Mouse (Mus musculus): Measurements from ENCODE around the gene Nuak2. TPM values are rescaled to one million over a fixed set of nuclear protein-coding genes. Genes with fewer than 3 reads are reported as not detected.

The Nuak2 gene
- polyA plus RNA-seq, 1 experiment from 2014 or later: 15.4 TPM

- Histone ChIP-seq H3K27ac (ENCODE audit: low read depth) (no peak overlapping the region), H3K4me3 (ENCODE audit: low read depth, low read length) (no peak overlapping the region), H3K9ac (no peak overlapping the region), H3K4me1 (ENCODE audit: insufficient read depth) (no peaks in the 10 kb centered on the region), H3K4me2 (no peak overlapping the region), H3K27me3 (ENCODE audit: insufficient read depth, low read length) (no peaks in the 10 kb centered on the region), H3K9me3 (ENCODE audit: low read depth, low read length) (no peaks in the 10 kb centered on the region), H3K36me3 (ENCODE audit: insufficient read depth) (no peaks in the 10 kb centered on the region)
- TF ChIP-seq CTCF (IDR thresholded peaks at IDR 0.05; ENCODE audit: low read depth): no peak
- no peak for ATAC-seq (ENCODE audit: insufficient read depth)
- no peak for DNase-seq
- WGBS: 40% methylated on average over 8 of the region's 8 CpGs
Measured at GRCm38 (mm10) chr1:132281523-132282176, 34.3 kb upstream of the Nuak2 start.

- WGBS: 91% methylated on average over 2 of the region's 2 CpGs
- TF ChIP-seq CTCF (IDR thresholded peaks at IDR 0.05; ENCODE audit: low read depth): no peak
- Histone ChIP-seq H3K9ac (no peak overlapping the region), H3K27ac (ENCODE audit: low read depth) (no peak overlapping the region), H3K4me3 (ENCODE audit: low read depth, low read length) (no peak overlapping the region), H3K4me2 (no peak overlapping the region), H3K9me3 (ENCODE audit: low read depth, low read length) (no peaks in the 10 kb centered on the region), H3K4me1 (ENCODE audit: insufficient read depth) (no peaks in the 10 kb centered on the region), H3K36me3 (ENCODE audit: insufficient read depth) (no peaks in the 10 kb centered on the region), H3K27me3 (ENCODE audit: insufficient read depth, low read length) (no peaks in the 10 kb centered on the region)
- ATAC-seq (ENCODE audit: insufficient read depth): no peak
- no peak for DNase-seq
Measured at GRCm38 (mm10) chr1:132282177-132282536, 33.8 kb upstream of the Nuak2 start.

GRCm38 (mm10) chr1:132283018-132283417 is 32.9 kb upstream of the Nuak2 start:
- Histone ChIP-seq H3K4me2 (no peak overlapping the region), H3K4me1 (ENCODE audit: insufficient read depth) (no peaks in the 10 kb centered on the region), H3K9ac (no peak overlapping the region), H3K4me3 (ENCODE audit: low read depth, low read length) (no peak overlapping the region), H3K27me3 (ENCODE audit: insufficient read depth, low read length) (no peaks in the 10 kb centered on the region), H3K36me3 (ENCODE audit: insufficient read depth) (no peaks in the 10 kb centered on the region), H3K9me3 (ENCODE audit: low read depth, low read length) (no peaks in the 10 kb centered on the region), H3K27ac (ENCODE audit: low read depth) (no peak overlapping the region)
- no peak for ATAC-seq (ENCODE audit: insufficient read depth)
- no peak for TF ChIP-seq CTCF (IDR thresholded peaks at IDR 0.05; ENCODE audit: low read depth)
- DNase-seq: no peak
- WGBS: 75% methylated on average over 13 of the region's 13 CpGs

GRCm38 (mm10) chr1:132286735-132287134 is 29.2 kb upstream of the Nuak2 start:
- Histone ChIP-seq H3K4me2 (no peak overlapping the region), H3K4me3 (ENCODE audit: low read depth, low read length) (no peak overlapping the region), H3K27ac (ENCODE audit: low read depth) (no peak overlapping the region), H3K9me3 (ENCODE audit: low read depth, low read length) (no peaks in the 10 kb centered on the region), H3K27me3 (ENCODE audit: insufficient read depth, low read length) (no peaks in the 10 kb centered on the region), H3K9ac (no peak overlapping the region), H3K4me1 (ENCODE audit: insufficient read depth) (peaks cover 3% of the 10 kb centered on the region; the same call in 1 of the 2 replicates), H3K36me3 (ENCODE audit: insufficient read depth) (no peaks in the 10 kb centered on the region)
- DNase-seq: peak; percentile 33
- 69% methylated on average over 1 of the region's 1 CpGs for WGBS
- no peak for ATAC-seq (ENCODE audit: insufficient read depth)
- TF ChIP-seq CTCF (IDR thresholded peaks at IDR 0.05; ENCODE audit: low read depth): no peak

- Histone ChIP-seq H3K27me3 (ENCODE audit: insufficient read depth, low read length) (no peaks in the 10 kb centered on the region), H3K4me3 (ENCODE audit: low read depth, low read length) (no peak overlapping the region), H3K4me2 (no peak overlapping the region), H3K36me3 (ENCODE audit: insufficient read depth) (no peaks in the 10 kb centered on the region), H3K9ac (no peak overlapping the region), H3K27ac (ENCODE audit: low read depth) (no peak overlapping the region), H3K9me3 (ENCODE audit: low read depth, low read length) (no peaks in the 10 kb centered on the region), H3K4me1 (ENCODE audit: insufficient read depth) (peaks cover 9% of the 10 kb centered on the region)
- DNase-seq (no peak), ATAC-seq (ENCODE audit: insufficient read depth) (no peak)
- WGBS: 70% methylated on average over 2 of the region's 2 CpGs
- no peak for TF ChIP-seq CTCF (IDR thresholded peaks at IDR 0.05; ENCODE audit: low read depth)
Measured at GRCm38 (mm10) chr1:132287445-132287844, 28.5 kb upstream of the Nuak2 start.

- DNase-seq (peak; percentile 49), ATAC-seq (ENCODE audit: insufficient read depth) (no peak)
- 18% methylated on average over 11 of the region's 11 CpGs for WGBS
- Histone ChIP-seq H3K27ac (ENCODE audit: low read depth) (no peak overlapping the region), H3K9ac (no peak overlapping the region), H3K27me3 (ENCODE audit: insufficient read depth, low read length) (no peaks in the 10 kb centered on the region), H3K4me1 (ENCODE audit: insufficient read depth) (peaks cover 12% of the 10 kb centered on the region), H3K4me2 (no peak overlapping the region), H3K36me3 (ENCODE audit: insufficient read depth) (no peaks in the 10 kb centered on the region), H3K9me3 (ENCODE audit: low read depth, low read length) (no peaks in the 10 kb centered on the region), H3K4me3 (ENCODE audit: low read depth, low read length) (no peak overlapping the region)
- TF ChIP-seq CTCF (IDR thresholded peaks at IDR 0.05; ENCODE audit: low read depth): peak; percentile 19; the same call in 1 of the 2 replicates
Measured at GRCm38 (mm10) chr1:132287991-132288451, 27.9 kb upstream of the Nuak2 start.

- H3K27me3 ChIP-seq (ENCODE audit: insufficient read depth, low read length): no peaks in the 10 kb centered on the region
- no peak for TF ChIP-seq CTCF (IDR thresholded peaks at IDR 0.05; ENCODE audit: low read depth)
- no peaks in the 10 kb centered on the region for H3K9me3 ChIP-seq (ENCODE audit: low read depth, low read length)
- no peaks in the 10 kb centered on the region for H3K36me3 ChIP-seq (ENCODE audit: insufficient read depth)
- H3K27ac ChIP-seq (ENCODE audit: low read depth): no peak overlapping the region
- ATAC-seq (ENCODE audit: insufficient read depth): no peak
- H3K9ac ChIP-seq: no peak overlapping the region
- no peak for DNase-seq
- H3K4me2 ChIP-seq: no peak overlapping the region
- H3K4me1 ChIP-seq (ENCODE audit: insufficient read depth): peaks cover 12% of the 10 kb centered on the region
- WGBS: 67% methylated on average over 6 of the region's 6 CpGs
- H3K4me3 ChIP-seq (ENCODE audit: low read depth, low read length): no peak overlapping the region
Measured at GRCm38 (mm10) chr1:132289965-132290364, 26.0 kb upstream of the Nuak2 start.
